Mouse (Mus musculus): ENCODE measurements around the gene Kif24. TPM values are rescaled to one million over a fixed set of nuclear protein-coding genes. Genes with fewer than 3 reads are reported as not detected.
A peak's percentile ranks its signal among the peaks of the same experiment; 100 is the strongest.

Kif24 gene
- polyA plus RNA-seq, 1 experiment, result 11.9 TPM

- peak within 1 kb of the TSS; percentile 64 for H3K27ac ChIP-seq (ENCODE audit: control insufficient read depth, insufficient read depth, low read depth, low read length)
- peak within 1 kb of the TSS; percentile 94 for H3K4me3 ChIP-seq (ENCODE audit: control insufficient read depth, low read depth, low read length)
- peak; percentile 97 for TF ChIP-seq POLR2A (IDR thresholded peaks at IDR 0.05; ENCODE audit: control insufficient read depth, low read depth, low read length)
- TF ChIP-seq CTCF (IDR thresholded peaks at IDR 0.05; ENCODE audit: control insufficient read depth, insufficient read depth, insufficient replicate concordance, low read depth, low read length), result no peak
- peaks cover 2% of the 10 kb centered on the region; the same call in 1 of the 2 replicates for H3K4me1 ChIP-seq (ENCODE audit: control insufficient read depth, insufficient read depth, low read length)
- H3K36me3 ChIP-seq (ENCODE audit: control insufficient read depth, insufficient read depth, low read length), result no peaks in the 10 kb centered on the region
- H3K27me3 ChIP-seq (ENCODE audit: control insufficient read depth, insufficient read depth, low read length), result no peaks in the 10 kb centered on the region
Measured at GRCm38 (mm10) chr4:41348584-41349198, 116.0 kb downstream of the Kif24 start, which contains the start of gene Ubap1. TSS of gene Ubap1 (plus strand) at chr4:41348996.

DNA sequence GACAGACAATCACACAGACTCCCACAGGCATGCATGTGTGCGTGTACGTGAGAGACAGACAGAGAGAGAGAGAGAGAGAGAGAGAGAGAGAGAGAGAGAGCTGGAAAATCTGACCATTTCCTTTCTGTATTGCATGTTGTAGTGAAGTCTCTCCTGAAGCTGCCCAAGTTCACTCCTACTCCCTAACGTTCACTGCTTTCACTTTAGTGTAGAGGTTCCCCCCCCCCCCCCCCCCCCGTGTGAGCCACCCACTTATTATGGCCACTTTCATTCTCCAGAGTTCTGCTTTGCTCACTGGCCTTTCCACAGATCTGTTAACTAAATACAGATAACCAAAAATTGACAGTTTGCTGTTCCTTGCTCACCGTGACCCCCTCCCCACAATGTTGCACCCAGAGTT lies 116.8 kb downstream of the Kif24 start:
- H3K4me1 ChIP-seq (ENCODE audit: control insufficient read depth, insufficient read depth, low read length), result peaks cover 2% of the 10 kb centered on the region; the same call in 1 of the 2 replicates
- no peak overlapping the region for H3K27ac ChIP-seq (ENCODE audit: control insufficient read depth, insufficient read depth, low read depth, low read length)
- no peak for TF ChIP-seq CTCF (IDR thresholded peaks at IDR 0.05; ENCODE audit: control insufficient read depth, insufficient read depth, insufficient replicate concordance, low read depth, low read length)
- TF ChIP-seq POLR2A (IDR thresholded peaks at IDR 0.05; ENCODE audit: control insufficient read depth, low read depth, low read length), result no peak
- H3K36me3 ChIP-seq (ENCODE audit: control insufficient read depth, insufficient read depth, low read length), result no peaks in the 10 kb centered on the region
- no peak overlapping the region for H3K4me3 ChIP-seq (ENCODE audit: control insufficient read depth, low read depth, low read length)
- H3K27me3 ChIP-seq (ENCODE audit: control insufficient read depth, insufficient read depth, low read length), result no peaks in the 10 kb centered on the region

- Histone ChIP-seq H3K36me3 (ENCODE audit: control insufficient read depth, insufficient read depth, low read length) (no peaks in the 10 kb centered on the region), H3K27me3 (ENCODE audit: control insufficient read depth, insufficient read depth, low read length) (no peaks in the 10 kb centered on the region), H3K4me3 (ENCODE audit: control insufficient read depth, low read depth, low read length) (no peak overlapping the region), H3K4me1 (ENCODE audit: control insufficient read depth, insufficient read depth, low read length) (peaks cover 2% of the 10 kb centered on the region; the same call in 1 of the 2 replicates), H3K27ac (ENCODE audit: control insufficient read depth, insufficient read depth, low read depth, low read length) (no peak overlapping the region)
- TF ChIP-seq CTCF (IDR thresholded peaks at IDR 0.05; ENCODE audit: control insufficient read depth, insufficient read depth, insufficient replicate concordance, low read depth, low read length), result no peak
- TF ChIP-seq POLR2A (IDR thresholded peaks at IDR 0.05; ENCODE audit: control insufficient read depth, low read depth, low read length), result no peak
Measured at GRCm38 (mm10) chr4:41346011-41346410, 118.7 kb downstream of the Kif24 start.

- Histone ChIP-seq H3K4me3 (ENCODE audit: control insufficient read depth, low read depth, low read length) (no peak overlapping the region), H3K36me3 (ENCODE audit: control insufficient read depth, insufficient read depth, low read length) (no peaks in the 10 kb centered on the region), H3K4me1 (ENCODE audit: control insufficient read depth, insufficient read depth, low read length) (no peaks in the 10 kb centered on the region), H3K27ac (ENCODE audit: control insufficient read depth, insufficient read depth, low read depth, low read length) (no peak overlapping the region), H3K27me3 (ENCODE audit: control insufficient read depth, insufficient read depth, low read length) (no peaks in the 10 kb centered on the region)
- 0 out of 2 replicates have a peak, but pooled peaks have one; percentile 2 for TF ChIP-seq CTCF (IDR thresholded peaks at IDR 0.05; ENCODE audit: control insufficient read depth, insufficient read depth, insufficient replicate concordance, low read depth, low read length)
- no peak for TF ChIP-seq POLR2A (IDR thresholded peaks at IDR 0.05; ENCODE audit: control insufficient read depth, low read depth, low read length)
Measured at GRCm38 (mm10) chr4:41340912-41341550, 123.7 kb downstream of the Kif24 start.

Other genes starting within 250 kb of the Kif24 start
- 201 and 203 TPM in 2 replicates for gene Ubap2, start 189.7 kb downstream of the Kif24 start, polyA plus RNA-seq (2012; rRNA removed)
- 71.2 and 84.7 TPM in 2 replicates for gene Dcaf12, start 150.0 kb downstream of the Kif24 start, polyA plus RNA-seq (2012; rRNA removed)
- gene Ubap1, start 115.9 kb downstream of the Kif24 start, polyA plus RNA-seq (2012; rRNA removed), result 44.2 and 47.8 TPM in 2 replicates
- gene Nudt2, start 264 bp upstream of the Kif24 start, polyA plus RNA-seq (2012; rRNA removed), result 12.6 and 14.3 TPM in 2 replicates
- gene AI464131, start 38.2 kb upstream of the Kif24 start, polyA plus RNA-seq (2012; rRNA removed), result 9.8 and 11.1 TPM in 2 replicates
- 1,051 and 1,062 TPM in 2 replicates for gene 1110017D15Rik, start 52.4 kb upstream of the Kif24 start, polyA plus RNA-seq (2012; rRNA removed)
- 36.8 and 37.7 TPM in 2 replicates for gene Fam219a, start 104.7 kb upstream of the Kif24 start, polyA plus RNA-seq (2012; rRNA removed)
- 86.5 and 89.7 TPM in 2 replicates for gene Dnaic1, start 104.9 kb upstream of the Kif24 start, polyA plus RNA-seq (2012; rRNA removed)
- 3.7 and 4.2 TPM in 2 replicates for gene Enho, start 175.4 kb upstream of the Kif24 start, polyA plus RNA-seq (2012; rRNA removed)
- gene Cntfr, start 232.2 kb upstream of the Kif24 start, polyA plus RNA-seq (2012; rRNA removed), result 3.7 and 4.0 TPM in 2 replicates
- 10.7 and 11.0 TPM in 2 replicates for gene Il11ra1, start 235.1 kb upstream of the Kif24 start, polyA plus RNA-seq (2012; rRNA removed)
- 21.8 and 27.5 TPM in 2 replicates for gene Rpp25l, start 248.6 kb upstream of the Kif24 start, polyA plus RNA-seq (2012; rRNA removed)